Mouse (Mus musculus) ES-E14 (cell line): ENCODE measurements around the gene Kcng3.

Source experiments
- HCFC1 ChIP-seq: IDR thresholded peaks from 2 replicates; pipeline ENCODE4 v1.6.1; 2012; ENCODE audit warnings: low read length, inconsistent platforms, borderline replicate concordance; ENCODE audit not compliant: insufficient read depth
- ZNF384 ChIP-seq: IDR thresholded peaks from 2 replicates; pipeline ENCODE4 v1.6.1; 2012; ENCODE audit warnings: low read depth, low read length, inconsistent platforms

- TF ChIP-seq ZNF384 (no peak), HCFC1 (no peak)
Observed at GRCm38 (mm10) chr17:83538141-83538540, 93.6 kb downstream of the Kcng3 start.
